Mouse (Mus musculus) brain, embryonic 14.5 days (tissue): ENCODE data around the gene Zfp715. TPM values are rescaled to one million over a fixed set of nuclear protein-coding genes. Genes with fewer than 3 reads are reported as not detected.
"Not testable (repeated sequence)": the region's sequence is repeated elsewhere in the genome, so short reads cannot be mapped to it uniquely, and the experiment has no call there.

ENCODE experiments used
- DNase-seq: peaks from one replicate; pipeline ENCODE4 v3.0.0-alpha.2; 2011; ENCODE audit warnings: low read depth
- CTCF ChIP-seq: fragments of 200-500 bp; IDR thresholded peaks from 2 replicates; pipeline ENCODE4 v1.5.1; 2012; ENCODE audit warnings: inconsistent platforms, mild to moderate bottlenecking, moderate library complexity, borderline replicate concordance; ENCODE audit not compliant: insufficient read depth, insufficient read length; ENCODE audit errors: extremely low read depth
- POLR2A ChIP-seq: fragments of 200-500 bp; IDR thresholded peaks from 2 replicates; pipeline ENCODE4 v1.6.1; 2012; ENCODE audit warnings: mild to moderate bottlenecking, inconsistent platforms, borderline replicate concordance; ENCODE audit not compliant: poor library complexity, insufficient read depth, insufficient read length, severe bottlenecking; ENCODE audit errors: extremely low read depth
- polyA plus RNA-seq: library from polyadenylated mRNA; depleted of rRNA; stranded (reverse); fragments of >200 nt; gene quantifications from 2 replicates; pipeline ENCODE4 v1.2.3, GENCODE M21; 2012; rRNA removed

The Zfp715 gene
- polyA plus RNA-seq, 1 experiment, result 16.9 TPM

DNA sequence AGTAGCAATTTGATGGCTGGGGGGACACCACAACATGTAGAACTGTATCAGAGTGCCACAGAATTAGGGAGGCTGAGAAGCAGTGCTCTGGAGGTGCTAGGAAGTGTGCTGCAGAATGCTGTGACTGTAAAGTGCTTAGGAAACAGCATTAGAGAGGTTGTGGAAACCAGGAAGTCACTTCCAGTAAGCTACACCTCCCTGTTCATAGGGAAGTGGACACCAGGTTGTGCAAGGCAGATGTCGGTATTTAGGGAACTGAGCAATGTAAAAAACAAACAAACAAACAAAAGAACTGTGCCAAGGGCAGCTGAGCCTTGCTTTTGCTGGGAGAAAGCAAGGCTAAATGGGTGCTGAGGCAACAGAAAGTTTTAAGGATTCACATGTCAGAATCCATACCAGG is 39.6 kb downstream of the Zfp715 start:
- TF ChIP-seq CTCF, result no peak
- TF ChIP-seq POLR2A, result no peak

DNA sequence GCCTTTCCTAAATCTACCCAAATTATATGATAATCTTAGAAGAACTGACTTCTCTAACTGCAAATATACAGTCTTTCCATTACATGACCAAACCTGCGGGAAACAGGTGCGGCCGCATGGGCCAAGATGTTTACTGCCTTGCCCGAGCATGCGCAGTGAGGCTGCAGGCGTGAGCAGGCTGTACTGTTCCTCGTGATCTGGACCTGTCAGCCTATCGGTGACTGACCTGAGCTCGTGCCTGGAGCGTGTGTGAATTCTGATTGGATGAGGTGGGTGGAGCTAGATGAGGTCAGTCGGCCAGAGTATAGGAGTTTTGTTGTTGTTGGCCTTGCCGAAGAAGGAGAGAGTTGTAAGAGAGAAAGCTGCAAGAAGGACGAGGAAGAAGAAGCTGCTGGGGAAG is 45.7 kb downstream of the Zfp715 start:
- DNase-seq, result not testable (repeated sequence)

More for the DNA sequence above, 39.6 kb downstream of the Zfp715 start:
- no peak for DNase-seq

DNA sequence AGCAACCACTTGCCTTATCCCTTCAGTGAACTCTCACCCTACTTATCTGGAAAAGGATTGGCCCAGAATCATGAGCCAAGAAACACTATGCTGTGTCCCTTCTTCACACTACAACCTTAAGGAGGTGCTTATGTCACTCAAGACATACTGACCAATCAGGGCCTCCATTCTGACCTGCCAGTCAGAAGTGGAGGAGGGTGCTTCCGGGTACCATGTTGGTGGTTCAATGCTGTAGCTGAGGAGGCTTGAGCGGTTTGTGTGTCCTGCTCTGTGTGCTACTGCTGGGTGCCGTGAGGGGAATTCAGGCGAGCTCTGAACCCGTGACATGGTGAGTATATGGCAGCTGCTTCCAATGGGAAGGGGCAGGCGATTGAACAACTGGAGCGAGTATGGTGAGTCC is 59.6 kb downstream of the Zfp715 start:
- TF ChIP-seq POLR2A (no peak), CTCF (no peak)

DNA sequence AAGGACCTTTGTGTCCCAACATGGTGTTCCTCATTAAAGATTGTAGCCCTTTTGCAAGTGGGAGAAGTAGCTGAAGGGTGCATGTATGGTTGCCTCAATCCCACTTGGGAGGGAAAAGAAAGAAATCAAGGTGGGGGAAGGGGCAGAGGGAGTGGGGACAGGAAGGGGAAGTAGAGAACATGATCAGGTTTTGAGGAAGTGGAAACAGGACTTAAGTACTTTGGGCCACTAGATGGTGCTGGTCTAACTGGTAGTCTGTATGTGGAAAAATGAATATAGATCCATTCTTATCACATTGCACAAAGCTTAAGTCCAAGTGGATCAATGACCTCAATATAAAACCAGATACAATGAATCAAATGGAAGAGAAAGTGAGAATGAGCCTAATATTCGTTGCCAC is 62.4 kb downstream of the Zfp715 start:
- not testable (repeated sequence) for DNase-seq

More for the DNA sequence above, 59.6 kb downstream of the Zfp715 start:
- no peak for DNase-seq

Other genes with a start within 250 kb of the Zfp715 start
- not detected in 2 replicates for gene Zfp936, start 199.1 kb downstream of the Zfp715 start, polyA plus RNA-seq
- gene Siglecf, start 38.0 kb upstream of the Zfp715 start, polyA plus RNA-seq, result 0.07 and 0.09 TPM in 2 replicates
- gene Siglecg, start 94.9 kb upstream of the Zfp715 start, polyA plus RNA-seq, result 0.03 and 0.05 TPM in 2 replicates
- gene Lim2, start 114.4 kb upstream of the Zfp715 start, polyA plus RNA-seq, result 0.10 and 0.16 TPM in 2 replicates
- 0.08 TPM in 1 of 2 replicates, not detected in the other for gene Nkg7, start 123.8 kb upstream of the Zfp715 start, polyA plus RNA-seq
- not detected in 2 replicates for gene Cldnd2, start 127.5 kb upstream of the Zfp715 start, polyA plus RNA-seq
- gene Etfb, start 130.8 kb upstream of the Zfp715 start, polyA plus RNA-seq, result 69.0 and 71.0 TPM in 2 replicates
- gene Gm45233, start 130.8 kb upstream of the Zfp715 start, polyA plus RNA-seq, result 1.2 and 1.3 TPM in 2 replicates
- gene Vsig10l, start 149.9 kb upstream of the Zfp715 start, polyA plus RNA-seq, result 7.0 and 9.5 TPM in 2 replicates
- 96.2 and 140 TPM in 2 replicates for gene Iglon5, start 176.8 kb upstream of the Zfp715 start, polyA plus RNA-seq
- 0.04 TPM in 1 of 2 replicates, not detected in the other for gene 4931406B18Rik, start 192.6 kb upstream of the Zfp715 start, polyA plus RNA-seq
- 1.5 and 1.7 TPM in 2 replicates for gene Cd33, start 231.1 kb upstream of the Zfp715 start, polyA plus RNA-seq
- gene Zfp658, start 249.0 kb upstream of the Zfp715 start, polyA plus RNA-seq, result 10.8 and 11.8 TPM in 2 replicates